Mouse (Mus musculus): Measurements from ENCODE around the gene Actn1. TPM values are rescaled to one million over a fixed set of nuclear protein-coding genes. Genes with fewer than 3 reads are reported as not detected.

Gene Actn1
- polyA plus RNA-seq, 1 experiment = 95.5 TPM

DNA sequence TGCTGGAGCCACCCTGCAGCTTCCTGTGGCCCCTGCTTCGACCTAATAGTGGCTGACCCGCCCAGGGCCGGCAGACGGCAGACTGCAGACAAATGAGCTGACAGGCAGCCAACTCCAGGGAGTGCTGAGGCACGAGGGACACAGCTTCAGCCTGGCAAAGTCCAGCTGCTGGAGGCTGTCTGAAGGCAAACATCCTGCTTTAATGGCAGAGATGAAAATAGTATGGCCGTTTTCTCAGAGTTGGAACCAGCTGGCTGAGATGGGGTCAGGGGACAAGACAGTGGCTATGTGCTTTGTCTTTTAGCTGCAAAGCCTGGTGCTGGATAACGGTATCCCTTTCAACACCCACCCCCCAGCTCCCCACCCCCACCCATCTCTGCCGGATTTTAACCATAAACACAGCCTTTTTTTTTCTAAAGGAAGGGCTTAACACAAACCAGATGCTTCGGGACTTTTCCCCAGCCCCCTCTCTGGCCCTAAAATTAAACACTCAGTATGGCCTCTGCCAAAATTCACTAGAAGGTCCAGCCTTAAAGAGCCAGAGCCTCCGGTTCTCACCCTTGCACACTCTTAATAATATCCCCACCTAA, 30.0 kb downstream of the Actn1 start:
- peak; percentile 32; the same call in 1 of the 2 replicates for TF ChIP-seq POLR2A (IDR thresholded peaks at IDR 0.05; ENCODE audit: borderline replicate concordance, extremely low read depth, low read depth, low read length)
- no peak for TF ChIP-seq CTCF (IDR thresholded peaks at IDR 0.05; ENCODE audit: insufficient read depth, low read length)
- DNase-seq = peak; percentile 80
- Histone ChIP-seq H3K4me1 (ENCODE audit: control insufficient read depth, insufficient read depth, low read length) (peaks cover 38% of the 10 kb centered on the region), H3K4me3 (replicated peaks; ENCODE audit: extremely low read depth, low read depth, low read length) (peak overlapping the region; percentile 25)
- WGBS = 5% methylated on average over 10 of the region's 10 CpGs

- no peak for DNase-seq
- H3K4me1 ChIP-seq (ENCODE audit: control insufficient read depth, insufficient read depth, low read length) = peaks cover 39% of the 10 kb centered on the region
- TF ChIP-seq POLR2A (IDR thresholded peaks at IDR 0.05; ENCODE audit: borderline replicate concordance, extremely low read depth, low read depth, low read length) = no peak
- TF ChIP-seq CTCF (IDR thresholded peaks at IDR 0.05; ENCODE audit: insufficient read depth, low read length) = no peak
Measured at GRCm38 (mm10) chr12:80229010-80229800, 31.0 kb downstream of the Actn1 start.

DNA sequence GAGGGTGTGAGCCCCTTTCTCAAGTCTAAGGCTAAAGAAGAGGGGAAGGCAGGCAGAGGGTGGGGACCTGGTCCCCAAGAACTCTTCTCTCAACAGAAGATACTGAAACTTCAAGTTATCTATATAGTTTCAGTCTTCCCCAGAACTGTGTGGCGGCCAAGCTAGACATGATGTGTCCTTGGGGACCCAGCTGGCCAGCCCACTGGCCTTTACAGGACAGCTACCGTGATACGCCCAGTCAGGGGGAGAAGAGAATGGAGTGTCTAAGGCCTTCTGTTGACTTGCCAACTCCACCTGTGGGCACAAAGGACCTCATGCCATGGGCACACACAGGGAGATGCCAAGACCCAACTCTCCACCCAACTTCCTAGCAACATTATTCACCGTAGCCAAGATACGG, 31.8 kb downstream of the Actn1 start:
- no peak for DNase-seq
- 54% methylated on average over 5 of the region's 5 CpGs for WGBS
- no peak overlapping the region for H3K4me3 ChIP-seq (replicated peaks; ENCODE audit: extremely low read depth, low read depth, low read length)
- TF ChIP-seq POLR2A (IDR thresholded peaks at IDR 0.05; ENCODE audit: borderline replicate concordance, extremely low read depth, low read depth, low read length) = no peak
- TF ChIP-seq CTCF (IDR thresholded peaks at IDR 0.05; ENCODE audit: insufficient read depth, low read length) = no peak
- peaks cover 45% of the 10 kb centered on the region for H3K4me1 ChIP-seq (ENCODE audit: control insufficient read depth, insufficient read depth, low read length)

More at GRCm38 (mm10) chr12:80229010-80229800, 31.0 kb downstream of the Actn1 start:
- 22% methylated on average over 5 of the region's 5 CpGs for WGBS
- H3K4me3 ChIP-seq (replicated peaks; ENCODE audit: extremely low read depth, low read depth, low read length) = no peak overlapping the region

DNA sequence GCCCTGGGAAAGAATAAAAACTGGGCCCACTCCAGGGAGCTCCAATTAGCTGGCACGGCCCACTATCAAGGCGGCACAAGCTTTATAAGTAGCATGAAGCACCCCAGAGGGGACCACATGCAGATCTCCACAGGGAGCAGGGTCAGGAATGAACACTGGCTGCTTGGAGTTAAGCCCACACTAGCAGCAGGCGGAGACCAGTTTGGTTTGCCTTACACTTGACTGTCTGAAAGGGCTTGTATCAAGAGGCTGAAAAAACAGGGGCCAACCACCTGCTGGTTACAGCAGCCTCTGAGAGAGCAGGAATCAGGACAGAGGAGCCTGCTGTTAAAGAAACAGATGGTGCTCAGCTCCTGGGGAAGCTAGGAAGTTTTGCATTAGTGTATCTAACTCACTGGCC, 32.3 kb downstream of the Actn1 start:
- no peak overlapping the region for H3K4me3 ChIP-seq (replicated peaks; ENCODE audit: extremely low read depth, low read depth, low read length)
- DNase-seq = peak; percentile 43
- H3K4me1 ChIP-seq (ENCODE audit: control insufficient read depth, insufficient read depth, low read length) = peaks cover 50% of the 10 kb centered on the region
- 48% methylated on average over 3 of the region's 3 CpGs for WGBS
- TF ChIP-seq POLR2A (IDR thresholded peaks at IDR 0.05; ENCODE audit: borderline replicate concordance, extremely low read depth, low read depth, low read length) = no peak

DNA sequence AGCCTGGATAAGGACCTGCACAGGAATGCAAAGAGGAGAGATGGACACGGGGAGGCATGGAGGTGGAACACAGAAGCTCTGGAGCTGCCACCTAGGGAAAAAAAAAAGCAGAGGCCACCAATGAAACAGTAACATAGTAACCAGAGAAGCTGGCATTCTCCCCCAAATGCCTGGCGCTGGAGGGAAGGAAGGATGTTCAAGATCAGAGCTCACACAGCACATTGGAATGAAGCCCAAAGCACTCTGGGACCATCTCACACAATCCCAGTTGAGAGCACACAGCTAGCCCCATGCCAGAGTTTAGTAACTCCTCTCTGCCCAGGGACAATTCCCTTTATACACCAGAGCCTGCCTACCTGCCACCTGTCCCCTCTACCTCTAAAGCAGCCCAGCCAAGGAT, 34.1 kb downstream of the Actn1 start:
- Histone ChIP-seq H3K4me3 (replicated peaks; ENCODE audit: extremely low read depth, low read depth, low read length) (no peak overlapping the region), H3K4me1 (ENCODE audit: control insufficient read depth, insufficient read depth, low read length) (peaks cover 42% of the 10 kb centered on the region)
- no peak for DNase-seq
- no peak for TF ChIP-seq CTCF (IDR thresholded peaks at IDR 0.05; ENCODE audit: insufficient read depth, low read length)
- no peak for TF ChIP-seq POLR2A (IDR thresholded peaks at IDR 0.05; ENCODE audit: borderline replicate concordance, extremely low read depth, low read depth, low read length)
- WGBS = 28% methylated on average over 2 of the region's 2 CpGs

GRCm38 (mm10) chr12:80224241-80224731, 35.9 kb downstream of the Actn1 start:
- Histone ChIP-seq H3K4me1 (ENCODE audit: control insufficient read depth, insufficient read depth, low read length) (peaks cover 33% of the 10 kb centered on the region), H3K4me3 (replicated peaks; ENCODE audit: extremely low read depth, low read depth, low read length) (no peak overlapping the region)
- TF ChIP-seq CTCF (IDR thresholded peaks at IDR 0.05; ENCODE audit: insufficient read depth, low read length) (no peak), POLR2A (IDR thresholded peaks at IDR 0.05; ENCODE audit: borderline replicate concordance, extremely low read depth, low read depth, low read length) (no peak)
- 58% methylated on average over 8 of the region's 8 CpGs for WGBS
- no peak for DNase-seq

DNA sequence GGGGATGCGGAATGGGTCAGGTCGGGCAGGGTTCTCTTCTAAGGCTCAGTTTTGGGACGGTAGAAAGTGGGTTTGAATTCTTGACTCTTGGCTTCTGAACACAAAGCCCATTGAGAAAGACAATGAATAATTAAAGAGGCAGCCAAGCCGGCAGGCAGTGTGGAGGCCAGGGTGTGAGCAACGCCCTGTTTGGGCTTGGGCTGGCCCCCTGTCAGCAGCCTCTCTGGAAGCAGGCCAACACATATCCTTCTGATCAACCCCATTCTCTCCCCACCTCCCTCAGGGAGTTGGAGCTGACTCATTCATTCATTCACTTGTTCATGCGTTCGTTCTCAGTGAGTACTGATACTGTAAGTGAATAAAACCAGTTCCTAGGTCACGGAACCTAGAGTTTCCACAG, 36.7 kb downstream of the Actn1 start:
- H3K4me1 ChIP-seq (ENCODE audit: control insufficient read depth, insufficient read depth, low read length) = peaks cover 30% of the 10 kb centered on the region
- no peak for DNase-seq
- TF ChIP-seq CTCF (IDR thresholded peaks at IDR 0.05; ENCODE audit: insufficient read depth, low read length) (no peak), POLR2A (IDR thresholded peaks at IDR 0.05; ENCODE audit: borderline replicate concordance, extremely low read depth, low read depth, low read length) (no peak)
- 20% methylated on average over 8 of the region's 8 CpGs for WGBS
- H3K4me3 ChIP-seq (replicated peaks; ENCODE audit: extremely low read depth, low read depth, low read length) = no peak overlapping the region

- WGBS = 91% methylated on average over 3 of the region's 3 CpGs
- no peak for DNase-seq
- Histone ChIP-seq H3K4me1 (ENCODE audit: control insufficient read depth, insufficient read depth, low read length) (peaks cover 34% of the 10 kb centered on the region), H3K4me3 (replicated peaks; ENCODE audit: extremely low read depth, low read depth, low read length) (no peak overlapping the region)
- TF ChIP-seq POLR2A (IDR thresholded peaks at IDR 0.05; ENCODE audit: borderline replicate concordance, extremely low read depth, low read depth, low read length) (no peak), CTCF (IDR thresholded peaks at IDR 0.05; ENCODE audit: insufficient read depth, low read length) (no peak)
Measured at GRCm38 (mm10) chr12:80222473-80222872, 37.7 kb downstream of the Actn1 start.

DNA sequence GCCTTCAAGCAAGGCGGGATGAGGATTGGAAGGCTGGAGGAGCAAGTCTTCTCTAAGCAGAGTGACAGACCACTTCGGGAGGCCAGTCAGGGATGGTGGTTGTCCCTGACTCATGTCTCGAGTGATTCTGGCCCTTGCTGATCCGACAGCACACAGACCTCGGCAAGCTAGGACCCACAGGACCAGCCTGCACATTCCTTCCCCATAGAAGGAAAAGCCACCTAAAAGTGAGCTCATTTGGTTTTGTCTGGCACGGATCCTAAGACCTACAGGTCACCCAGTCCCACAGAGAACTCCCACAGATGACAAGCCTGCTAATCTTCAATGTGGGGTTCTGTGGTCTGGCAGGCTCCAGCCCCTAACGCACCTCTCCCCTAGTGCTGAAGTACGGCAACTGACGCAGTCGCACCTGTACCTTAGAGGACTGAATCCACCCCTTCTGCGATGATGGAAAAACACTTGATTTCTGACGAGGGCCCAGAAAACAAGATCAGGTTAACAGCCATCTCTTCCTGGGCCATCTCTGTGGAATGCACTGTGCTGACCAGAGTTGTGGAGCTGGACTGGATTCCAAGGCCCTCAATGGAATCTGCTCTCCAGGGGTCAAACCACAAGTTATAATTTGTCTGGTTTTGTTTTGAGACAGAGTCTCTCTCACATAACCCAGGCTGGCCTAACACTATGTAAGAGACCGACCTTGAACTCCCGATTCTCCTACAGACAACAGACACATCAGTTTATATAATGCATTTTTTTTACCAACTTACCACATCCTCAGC, 39.7 kb downstream of the Actn1 start:
- TF ChIP-seq POLR2A (IDR thresholded peaks at IDR 0.05; ENCODE audit: borderline replicate concordance, extremely low read depth, low read depth, low read length) = no peak
- no peak for TF ChIP-seq CTCF (IDR thresholded peaks at IDR 0.05; ENCODE audit: insufficient read depth, low read length)
- WGBS = 65% methylated on average over 14 of the region's 14 CpGs
- Histone ChIP-seq H3K4me3 (replicated peaks; ENCODE audit: extremely low read depth, low read depth, low read length) (no peak overlapping the region), H3K4me1 (ENCODE audit: control insufficient read depth, insufficient read depth, low read length) (peaks cover 43% of the 10 kb centered on the region)
- no peak for DNase-seq

Data from lung, adult 2 months (tissue).